Mouse (Mus musculus) right cerebral cortex, postnatal 14 days (tissue): ENCODE results near the gene Mrpl30.

Experiments
- DNase-seq: peaks from one replicate; pipeline ENCODE4 v3.0.0; 2022

The Mrpl30 gene

DNA sequence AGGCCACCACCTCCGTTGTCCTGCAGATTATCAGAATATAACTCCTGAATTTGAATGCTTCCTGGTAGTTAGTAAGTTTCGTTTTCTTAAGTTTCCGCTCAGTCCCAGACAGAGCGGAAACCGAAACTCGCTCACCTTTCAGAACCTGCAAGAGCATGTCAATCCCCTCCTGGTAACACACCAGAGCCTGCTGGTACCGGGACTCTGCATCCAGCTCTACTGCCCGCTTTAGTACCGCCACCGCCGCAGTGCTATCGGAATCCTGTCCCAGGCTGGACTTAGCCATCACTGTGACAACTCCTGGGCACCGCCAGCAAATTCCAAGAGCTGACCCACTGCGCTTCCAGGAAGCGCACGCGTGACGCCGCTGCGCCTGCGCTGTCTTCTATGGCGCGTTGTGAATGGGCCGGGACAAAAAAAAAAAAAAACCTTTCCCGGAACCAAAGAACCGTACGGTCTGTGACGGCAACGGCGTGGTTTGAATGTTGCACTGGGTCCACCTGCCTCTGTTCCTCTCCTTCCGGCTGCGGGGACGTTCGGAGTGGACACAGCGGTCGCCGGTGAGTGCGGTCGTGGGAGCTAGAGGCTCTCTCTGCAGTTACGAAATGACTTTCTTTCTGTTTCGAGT lies at the start of gene Mrpl30, which contains the start of gene Mitd1:
Mrpl30 (plus strand) TSS at position 453 of the 628 bp plus-strand sequence.
Mitd1 (minus strand) TSS at position 387 of the 628 bp plus-strand sequence.
- DNase-seq: peak; percentile 90

DNA sequence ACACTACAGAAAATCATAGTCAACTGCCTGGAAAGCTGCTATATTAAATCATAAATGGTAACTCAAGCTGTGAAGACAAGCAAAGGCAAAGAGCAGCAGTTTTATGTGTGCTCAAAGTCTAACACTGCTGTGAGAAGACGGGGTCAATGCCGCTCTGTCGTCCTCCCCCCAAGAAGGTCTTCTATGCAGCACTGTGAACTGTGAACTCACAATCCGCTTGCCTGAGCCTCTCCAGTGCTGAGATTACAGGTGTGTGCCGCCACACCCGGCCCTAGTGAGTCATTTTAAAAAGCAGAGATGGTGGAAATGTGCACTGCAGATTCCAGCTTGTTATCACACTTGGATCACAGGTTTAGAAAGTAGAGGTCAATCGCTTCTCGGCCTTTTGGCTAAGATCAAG lies 43.4 kb upstream of the Mrpl30 start:
- DNase-seq: no peak

DNA sequence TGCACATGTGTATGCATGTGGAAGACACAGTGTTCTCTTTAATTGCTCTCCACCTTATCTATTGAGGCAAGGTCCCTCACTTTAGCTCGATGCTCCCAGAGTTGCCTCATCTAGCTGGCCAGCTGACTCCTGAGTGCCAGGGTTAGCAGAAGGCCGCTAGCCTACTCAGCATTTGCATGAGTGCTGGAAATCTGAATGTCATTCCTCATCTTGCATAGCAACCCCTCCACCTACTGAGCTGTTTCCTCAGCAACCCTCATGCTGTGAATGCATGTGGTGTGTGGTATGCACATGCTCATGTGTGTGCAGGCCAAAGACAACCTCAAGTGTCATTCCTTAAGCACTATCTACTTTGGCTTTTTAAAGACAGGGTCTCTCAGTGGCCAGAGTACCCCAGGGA lies 39.6 kb upstream of the Mrpl30 start:
- DNase-seq: no peak

DNA sequence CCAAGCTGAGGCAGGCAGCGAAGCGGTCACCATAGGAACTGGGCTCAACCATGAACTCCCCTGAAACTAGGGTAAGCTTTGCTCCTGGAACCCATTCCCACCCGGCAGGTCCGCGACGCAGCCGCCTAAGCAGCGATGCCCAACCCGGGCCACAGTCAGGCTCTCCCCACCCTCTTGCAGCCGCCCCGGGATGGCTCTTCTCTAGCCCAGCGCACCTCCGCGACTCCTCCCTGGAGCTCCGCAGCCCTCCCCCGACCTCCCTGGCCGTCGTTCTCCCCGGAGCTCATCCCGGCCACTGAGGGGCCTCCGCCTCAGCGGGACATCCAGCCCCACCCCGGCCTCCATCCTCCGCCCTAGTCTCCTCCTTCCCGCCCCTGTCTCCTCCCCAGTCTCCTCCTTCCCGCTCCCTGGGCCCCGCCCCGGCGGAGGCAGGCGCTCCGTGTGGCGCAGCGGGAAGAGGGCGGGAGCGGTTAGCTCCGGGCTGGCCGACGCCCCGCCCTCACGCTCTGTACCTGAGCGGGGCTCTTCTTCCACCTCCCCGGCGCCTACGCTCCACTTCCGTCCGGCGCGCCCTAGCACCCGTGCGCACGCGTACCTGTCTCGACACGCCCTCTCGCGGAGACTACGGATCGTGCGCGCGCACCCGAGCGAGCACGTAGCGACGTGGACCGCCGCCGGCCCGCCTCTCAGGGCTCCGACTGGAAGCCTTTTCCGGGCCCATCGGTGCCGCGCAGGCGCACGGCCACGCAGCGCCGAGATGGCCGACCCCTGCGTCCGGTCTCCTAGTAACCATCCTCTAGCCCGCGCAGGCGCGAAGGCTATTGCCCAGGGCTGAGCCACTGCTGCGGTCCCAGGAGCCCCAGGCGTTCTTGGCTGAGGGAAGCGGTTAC lies 25.5 kb upstream of the Mrpl30 start:
- peak; percentile 100 for DNase-seq

DNA sequence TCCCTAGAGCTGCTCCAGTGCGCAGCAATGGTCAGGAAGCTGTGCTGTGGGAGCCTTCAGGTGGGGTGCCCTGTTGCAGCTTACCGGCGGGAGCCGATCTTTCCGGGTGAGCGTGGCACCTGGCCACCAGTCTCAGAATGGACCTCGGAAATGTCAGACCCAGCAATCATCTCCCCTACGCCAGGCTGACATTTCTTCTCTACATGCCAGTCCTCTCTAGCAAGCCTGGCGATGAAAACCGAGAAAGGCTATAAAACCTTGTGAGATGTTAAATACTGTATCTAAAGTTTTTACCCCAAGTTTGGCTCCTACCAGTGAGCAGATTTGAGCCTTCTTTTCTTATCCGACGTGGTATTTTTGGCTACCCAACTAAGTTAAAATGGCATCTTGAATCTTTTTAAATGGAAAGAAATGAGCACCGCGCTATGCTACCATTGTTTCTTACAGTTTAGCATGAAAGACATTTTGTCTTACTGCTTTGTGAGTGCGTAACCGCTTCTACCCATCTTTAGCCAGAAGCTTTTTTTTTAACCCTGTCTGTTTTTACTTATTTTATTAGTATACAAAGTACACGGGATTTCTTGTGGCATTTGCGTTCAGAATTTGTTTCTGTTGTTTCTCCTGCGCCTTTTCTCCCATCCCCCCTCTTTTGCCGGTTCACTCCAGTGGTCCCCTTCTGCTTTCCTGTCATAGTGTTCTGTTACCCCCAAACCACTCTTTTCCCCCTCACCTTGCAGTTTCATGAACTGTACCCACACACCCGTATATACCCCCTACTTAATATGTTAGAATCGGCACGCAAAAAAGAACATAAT lies 24.7 kb upstream of the Mrpl30 start:
- no peak for DNase-seq

DNA sequence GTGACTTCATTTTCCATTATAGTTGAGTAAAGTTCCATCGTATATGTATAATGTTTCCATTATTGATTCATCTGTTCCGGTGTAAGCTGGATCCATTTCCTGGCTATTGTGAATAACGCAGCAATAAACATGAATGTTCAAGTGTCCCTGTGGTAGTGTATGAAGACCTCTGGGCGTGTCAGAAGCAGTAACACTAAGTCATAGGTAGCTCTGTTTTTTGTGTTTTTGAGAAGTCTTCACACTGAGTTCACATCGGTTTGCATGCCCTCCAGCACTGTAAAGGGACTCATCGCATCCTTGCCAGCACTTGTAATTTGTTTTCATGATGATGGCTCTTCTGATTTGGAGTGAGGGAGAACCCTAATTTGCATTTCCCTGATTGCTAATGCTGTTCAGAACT lies 24.0 kb upstream of the Mrpl30 start, which contains the start of gene Tsga10:
Tsga10 (minus strand) TSS at position 144 of the 400 bp plus-strand sequence.
- DNase-seq: no peak

DNA sequence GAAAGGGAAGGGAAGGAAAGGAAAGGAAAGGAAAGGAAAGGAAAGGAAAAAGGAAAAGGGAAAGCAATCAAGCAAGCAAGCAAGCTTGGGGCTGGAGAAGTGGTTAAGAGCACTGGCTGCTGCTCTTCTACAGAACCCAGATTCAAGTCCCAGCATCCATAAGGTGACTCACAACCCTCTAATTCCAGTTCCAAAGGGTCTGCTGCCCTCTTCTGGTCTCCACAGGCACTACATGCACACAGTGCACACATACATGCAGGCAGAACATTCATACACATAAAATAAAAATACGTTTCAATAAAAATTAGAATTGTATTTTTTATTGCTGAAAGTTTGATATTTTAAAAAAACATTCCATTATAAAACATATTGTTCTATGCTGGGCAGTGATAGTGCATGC lies 23.2 kb upstream of the Mrpl30 start:
- DNase-seq: peak; percentile 37

DNA sequence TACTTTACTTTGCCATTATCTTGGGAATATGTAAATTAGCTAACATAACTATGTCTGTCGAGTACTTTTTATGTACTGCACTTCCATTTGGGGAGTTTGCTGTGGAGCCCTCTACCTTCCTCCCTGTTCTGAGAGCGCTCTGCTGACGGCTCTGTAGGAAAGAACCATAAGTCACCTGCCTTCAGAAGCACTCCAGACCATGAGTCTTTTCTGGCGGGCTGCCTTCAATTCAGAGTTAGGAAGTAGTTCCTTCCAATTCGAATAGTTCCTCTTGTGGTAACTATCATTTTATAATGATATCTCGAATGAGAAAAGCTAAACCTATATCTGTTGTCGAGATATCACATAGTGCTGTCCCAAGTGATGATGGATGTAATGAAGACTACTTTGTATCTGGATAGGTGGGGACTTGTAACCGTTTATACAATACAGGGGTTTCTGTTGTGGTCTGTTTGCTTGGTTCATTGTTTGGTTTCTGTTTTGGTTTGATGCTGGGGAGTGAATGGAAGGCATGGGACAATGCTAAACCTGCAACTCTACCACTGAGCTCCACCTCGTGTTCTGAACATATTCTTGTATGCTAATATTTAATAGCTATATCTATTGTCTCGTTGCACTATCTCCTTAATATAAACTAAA lies 22.5 kb upstream of the Mrpl30 start:
- no peak for DNase-seq

DNA sequence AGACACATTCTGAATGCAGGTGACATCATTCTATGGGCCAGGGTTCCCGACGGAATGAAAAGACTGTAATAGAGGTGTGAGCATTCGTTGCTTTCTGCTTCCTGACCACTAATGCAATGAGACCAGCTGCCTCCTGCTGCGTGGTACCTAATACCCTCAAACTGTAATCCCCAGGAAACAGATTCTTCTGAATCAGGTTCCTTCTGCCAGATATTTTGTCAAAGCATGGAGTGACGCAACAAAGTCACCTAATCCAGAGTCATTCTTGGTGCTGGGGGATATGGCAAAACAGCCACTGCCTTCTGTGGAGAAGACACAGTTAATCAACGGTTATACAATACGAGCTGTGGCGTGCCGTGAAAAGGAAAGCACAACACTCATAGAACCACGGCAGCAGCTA lies 21.6 kb upstream of the Mrpl30 start:
- DNase-seq: no peak

DNA sequence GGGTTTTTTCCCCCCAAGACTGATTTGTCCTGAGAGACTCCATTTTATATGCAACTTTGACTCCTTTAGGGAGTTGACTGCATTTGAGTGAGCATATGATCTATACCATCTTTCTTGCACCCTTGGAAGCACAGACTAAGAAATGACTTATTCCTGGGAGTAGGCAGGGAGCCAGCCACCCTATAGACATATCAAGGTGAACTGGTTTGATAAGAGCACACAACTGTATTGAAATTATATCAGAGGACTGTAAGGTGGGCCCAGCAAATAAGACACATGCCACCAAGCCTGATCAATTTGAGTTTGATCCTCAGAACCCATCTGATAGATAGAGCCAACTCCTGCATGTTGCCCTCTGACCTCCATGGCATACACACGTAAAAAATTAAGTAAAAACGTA lies 20.9 kb upstream of the Mrpl30 start:
- DNase-seq: no peak

DNA sequence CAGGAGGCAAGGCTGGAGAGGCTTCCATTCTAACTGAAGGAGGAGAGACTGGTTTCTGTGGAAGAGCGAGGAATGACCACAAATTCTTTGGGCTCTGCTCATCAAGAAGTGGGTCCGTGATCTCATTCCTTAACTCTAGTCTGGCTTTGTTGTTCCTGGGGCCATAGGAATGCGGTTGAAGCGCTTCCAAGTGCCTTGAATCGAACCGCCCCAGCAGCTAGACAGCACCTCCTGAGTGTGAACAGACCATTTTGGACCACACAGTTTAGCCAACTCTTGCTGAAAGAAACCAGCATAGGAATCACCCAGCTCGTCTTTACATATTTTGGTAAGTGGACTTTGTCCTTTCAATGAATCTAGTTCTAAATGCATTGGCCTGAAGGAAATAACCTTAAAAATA lies 18.6 kb upstream of the Mrpl30 start, which contains the start of gene Lipt1:
Lipt1 (plus strand) TSS at position 35 of the 400 bp plus-strand sequence.
- no peak for DNase-seq

DNA sequence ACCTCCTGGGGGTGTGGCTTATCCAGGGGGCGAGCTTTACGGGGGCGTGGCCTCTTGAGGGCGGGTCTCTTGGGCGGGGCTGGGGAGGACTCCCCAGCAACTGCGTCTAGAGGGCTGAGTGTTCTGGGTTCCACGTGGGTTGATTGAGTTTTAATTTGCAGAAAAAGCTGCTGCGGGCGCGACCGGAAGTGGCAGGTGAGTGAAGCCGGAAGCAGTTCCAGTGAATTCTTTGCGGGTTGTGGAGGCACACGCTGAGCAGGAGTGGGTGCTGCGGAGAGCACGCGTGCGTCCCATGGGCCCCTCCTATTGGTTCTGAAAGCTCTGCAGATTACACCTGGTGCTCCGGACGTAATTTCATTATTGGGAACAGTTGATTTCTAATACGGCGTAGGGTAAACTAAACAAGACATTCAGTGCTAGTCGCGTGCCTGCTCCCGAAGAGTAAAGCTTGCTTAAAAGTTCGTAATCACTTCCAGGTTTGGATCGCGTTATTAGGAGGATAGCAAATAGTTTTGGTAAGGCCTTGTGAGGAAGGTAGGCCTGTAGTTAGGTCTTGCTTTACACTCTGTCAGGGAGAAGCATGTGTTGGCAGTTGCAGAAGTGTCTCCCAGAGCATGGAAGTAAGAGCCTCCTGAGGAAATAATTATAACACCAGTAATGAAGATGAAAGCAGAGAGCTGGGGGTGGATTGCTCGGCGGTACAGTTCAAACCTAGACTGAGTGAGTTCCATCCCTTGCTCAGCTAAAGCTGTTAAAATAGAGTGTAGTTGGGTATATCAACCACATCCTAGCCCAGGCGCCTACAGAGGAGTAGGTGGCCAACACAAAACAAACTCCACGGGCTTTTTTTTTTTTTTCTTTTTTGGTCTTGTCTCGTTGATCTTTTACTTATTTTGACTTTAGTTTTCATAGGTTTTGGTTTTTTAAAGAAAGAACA lies 17.9 kb upstream of the Mrpl30 start:
- peak; percentile 66 for DNase-seq

DNA sequence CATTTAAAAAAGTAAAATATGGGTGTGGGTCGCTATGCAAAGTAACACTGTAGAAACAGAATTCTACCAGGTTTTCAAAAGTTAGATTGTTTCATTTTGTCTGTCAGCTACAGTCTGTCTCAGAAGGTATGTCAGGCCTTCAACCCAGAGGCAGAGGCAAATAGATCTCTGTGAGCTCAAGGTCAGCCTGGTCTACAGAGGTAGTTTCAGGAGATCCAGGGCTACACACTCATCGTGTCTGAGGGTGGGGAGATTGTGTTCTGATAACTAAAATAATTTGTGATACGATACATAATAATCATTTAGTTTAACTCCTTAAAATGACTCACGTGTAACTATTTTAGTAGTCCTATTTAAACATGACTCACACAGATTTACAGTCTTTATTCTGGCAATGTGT lies 17.1 kb upstream of the Mrpl30 start:
- DNase-seq: no peak

DNA sequence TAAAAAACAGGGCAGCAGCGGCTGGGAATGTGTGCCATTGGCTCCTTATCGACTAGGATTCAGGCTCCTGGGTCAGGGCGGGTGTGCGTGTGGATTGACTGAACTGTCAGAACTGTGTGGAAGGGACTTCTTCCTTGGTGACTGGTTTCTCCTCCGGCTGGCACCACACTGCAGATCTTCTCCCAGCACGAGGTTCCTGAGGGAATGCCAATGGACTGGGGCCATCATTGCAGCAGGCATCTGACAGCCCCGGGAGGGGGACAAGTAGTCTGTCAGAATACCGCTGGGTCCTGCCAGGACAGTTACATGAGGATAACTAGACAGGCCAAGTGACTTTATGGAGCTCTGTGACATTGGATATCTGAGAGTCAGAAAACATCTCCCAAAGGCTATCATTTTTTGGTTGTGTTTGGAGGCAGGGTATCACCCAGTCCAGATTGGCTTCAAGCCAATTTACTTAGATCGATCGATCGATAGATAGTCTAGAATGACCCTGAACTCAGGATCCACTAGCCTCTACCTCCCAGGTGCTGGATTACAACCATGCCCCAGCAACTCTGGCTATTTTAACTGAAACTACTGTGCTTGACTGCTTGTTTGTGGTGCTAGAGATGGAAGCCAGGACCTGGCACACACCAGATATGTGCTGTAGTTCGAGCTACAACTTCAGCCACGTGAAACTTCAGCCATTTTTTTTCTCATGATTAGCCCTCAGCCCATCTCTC lies 12.4 kb upstream of the Mrpl30 start:
- no peak for DNase-seq

DNA sequence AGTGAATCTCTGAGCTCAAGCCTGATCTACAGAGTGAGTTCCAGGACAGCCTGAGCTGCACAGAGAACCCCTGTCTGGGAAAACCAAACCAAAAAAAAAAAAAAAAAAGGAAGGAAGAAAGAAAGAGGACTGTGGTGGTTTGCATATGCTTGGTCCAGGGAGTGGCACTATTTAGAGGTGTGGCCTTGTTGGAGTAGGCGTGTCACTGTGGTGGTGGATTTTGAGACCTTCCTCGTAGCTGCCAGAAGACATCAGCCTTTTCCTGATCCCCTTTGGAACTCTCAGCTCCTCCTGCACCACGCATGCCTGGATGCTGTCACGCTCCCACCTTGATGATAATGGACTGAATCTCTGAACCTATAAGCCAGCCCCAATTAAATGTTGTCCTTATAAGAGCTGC lies 6.9 kb upstream of the Mrpl30 start:
- DNase-seq: no peak

DNA sequence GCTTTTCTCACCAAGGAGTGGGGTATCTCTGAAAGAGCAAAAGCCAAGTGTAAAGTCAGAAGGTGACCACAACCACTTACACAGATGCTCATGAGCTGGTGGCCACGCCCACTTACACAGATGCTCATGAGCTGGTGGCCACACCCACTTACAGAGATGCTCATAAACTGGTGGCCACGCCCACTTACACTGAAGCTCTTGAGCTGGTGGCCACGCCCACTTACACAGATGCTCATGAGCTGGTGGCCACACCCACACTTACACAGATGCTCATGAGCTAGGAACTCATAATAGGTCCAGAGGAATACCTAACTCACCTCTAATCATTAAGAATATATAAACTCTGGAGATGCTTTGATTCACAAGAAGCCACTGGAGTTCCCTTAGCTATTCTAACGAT lies 5.8 kb upstream of the Mrpl30 start:
- no peak for DNase-seq

DNA sequence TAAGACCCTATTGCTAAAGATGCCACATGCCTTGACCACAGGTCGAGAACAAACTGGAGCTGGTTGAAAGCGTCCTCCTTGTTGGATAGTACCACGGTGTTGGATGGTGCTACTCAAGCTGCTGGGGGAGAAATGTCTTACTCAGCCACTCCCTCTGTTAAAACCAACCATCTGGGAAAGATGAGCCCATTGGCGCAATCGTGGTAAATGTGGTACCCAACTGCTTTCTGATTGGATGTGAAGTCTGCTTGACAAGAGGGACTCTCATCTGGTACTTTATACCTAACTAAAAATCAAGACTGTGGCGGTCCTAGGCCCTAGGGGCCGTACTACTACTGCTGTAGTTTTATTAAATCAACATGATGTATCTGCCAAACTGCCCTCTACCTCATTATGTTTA lies 1.1 kb upstream of the Mrpl30 start:
- no peak for DNase-seq

DNA sequence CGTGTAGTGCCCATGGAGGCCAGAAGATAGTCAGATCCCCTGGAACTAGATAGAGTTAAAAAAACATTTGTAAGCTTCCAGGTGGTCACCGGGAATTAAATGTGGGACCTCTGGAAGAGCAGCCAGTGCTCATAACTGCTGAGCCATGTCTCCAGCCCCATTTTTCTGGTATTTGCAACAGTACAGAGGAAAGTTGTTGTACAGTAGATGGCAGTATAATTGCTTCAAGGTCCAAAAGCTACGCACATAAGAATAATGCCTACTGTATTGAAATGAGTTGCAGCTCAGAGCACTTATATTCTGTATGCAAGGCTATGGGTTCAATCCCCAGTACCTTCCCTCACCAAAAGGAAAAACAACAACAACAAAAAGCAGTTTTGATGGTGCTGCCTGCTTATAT lies 1.1 kb downstream of the Mrpl30 start:
- no peak for DNase-seq

DNA sequence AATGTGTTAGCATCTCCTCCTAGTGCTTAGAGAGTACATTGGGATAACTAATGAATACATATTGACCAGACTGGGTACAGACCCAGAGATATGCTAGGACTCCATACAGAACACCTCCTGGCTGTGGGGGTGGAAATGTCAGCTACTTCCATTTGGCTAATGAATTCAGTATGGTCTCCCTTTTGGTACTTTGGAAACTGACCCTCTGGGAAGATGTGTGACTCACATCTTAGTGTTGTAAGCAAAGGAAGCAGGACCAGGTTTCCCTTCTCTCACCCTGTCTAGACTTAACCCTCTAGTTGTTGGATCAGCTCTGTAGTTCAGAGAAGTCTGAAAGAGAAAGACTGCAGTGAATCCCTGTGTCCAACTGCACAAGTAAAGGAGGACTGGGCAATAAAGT lies 4.3 kb downstream of the Mrpl30 start:
- no peak for DNase-seq

DNA sequence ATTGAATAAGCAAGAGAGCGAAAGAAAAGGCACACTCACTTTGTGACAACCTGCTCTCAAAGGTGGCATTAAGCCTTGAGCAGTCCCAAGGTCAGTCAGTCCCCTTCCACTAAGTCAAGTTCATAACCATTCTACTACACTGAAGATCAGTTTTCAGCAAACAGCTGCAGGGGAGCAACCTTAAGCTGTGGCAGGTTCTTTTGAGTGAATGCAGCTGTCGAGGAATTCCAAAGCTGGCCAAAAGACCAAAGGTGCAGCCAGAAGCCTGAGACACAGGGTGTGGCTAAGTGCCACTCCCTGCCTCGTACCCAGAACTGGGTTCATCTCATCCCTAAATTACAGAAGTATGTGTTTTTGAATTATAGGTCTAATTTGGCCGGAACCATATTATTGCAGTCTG lies 9.5 kb downstream of the Mrpl30 start:
- no peak for DNase-seq

DNA sequence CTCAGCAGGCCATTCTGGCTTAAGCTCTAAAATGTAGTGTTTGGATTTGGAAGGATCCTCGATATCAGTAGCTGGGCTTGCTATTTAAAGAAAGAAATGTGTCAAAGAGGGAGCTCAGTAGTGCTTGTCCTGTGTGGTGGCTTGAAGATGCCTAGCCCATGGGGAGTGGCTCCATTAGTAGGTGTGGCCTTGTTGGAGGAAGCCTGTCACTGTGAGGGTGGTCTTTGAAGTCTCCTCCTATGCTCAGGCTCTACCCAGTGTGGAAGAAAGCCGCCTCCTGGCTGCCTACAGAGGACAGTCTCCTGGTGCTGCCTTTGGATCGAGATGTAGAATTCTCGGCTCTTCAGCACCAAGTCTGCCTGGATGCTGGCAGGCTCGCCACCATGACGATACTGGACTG lies 10.0 kb downstream of the Mrpl30 start:
- DNase-seq: no peak
